Mouse (Mus musculus): ENCODE measurements around the gene Stac2.

Stac2 gene

DNA sequence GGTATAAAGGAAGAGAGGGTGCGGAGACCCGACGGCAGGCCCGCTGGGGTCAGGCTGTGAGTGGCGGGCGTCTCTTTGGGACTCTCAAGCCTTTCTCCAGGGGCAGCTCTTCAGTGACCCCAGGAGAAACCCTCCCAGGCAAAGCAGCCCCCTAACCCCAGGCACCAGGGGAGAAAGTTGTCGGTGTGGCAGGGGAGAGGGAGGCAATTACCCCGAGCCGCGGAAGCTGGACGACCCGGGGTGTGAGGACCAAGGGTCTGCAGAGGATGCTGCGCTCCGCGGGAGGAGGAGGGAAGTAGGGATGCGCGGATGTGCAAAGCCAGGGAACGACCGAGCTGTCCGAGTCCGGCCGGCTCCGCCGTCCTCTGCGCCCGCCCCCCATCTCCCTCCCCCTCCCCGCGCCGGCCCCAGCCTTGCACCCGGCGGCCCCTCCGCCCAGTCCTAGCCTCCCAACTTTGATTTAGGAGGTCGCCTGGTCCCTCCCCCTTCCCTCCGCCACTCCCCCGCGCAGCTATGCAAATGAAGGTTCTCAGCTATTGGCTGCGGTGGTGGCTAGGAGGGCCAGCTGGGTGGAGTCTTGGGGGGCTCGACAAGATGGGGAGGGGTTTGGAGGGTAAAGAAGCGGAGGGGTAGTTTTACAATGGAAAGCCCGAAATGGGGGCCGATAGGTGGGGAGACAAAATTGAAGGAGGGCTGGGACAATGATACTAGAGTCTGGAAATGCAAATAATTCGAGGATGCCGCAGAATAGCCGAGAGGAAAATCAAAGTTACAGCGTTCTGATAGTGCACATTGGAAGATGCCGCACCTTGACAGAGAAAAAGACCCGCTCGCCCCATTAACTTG, at the start of gene Stac2:
Gene Stac2, minus strand, starts transcription at position 474 of the 846 bp plus-strand sequence.
- peak; percentile 66 for DNase-seq

GRCm38 (mm10) chr11:98101332-98101731, 48.1 kb upstream of the Stac2 start:
- DNase-seq: no peak

DNA sequence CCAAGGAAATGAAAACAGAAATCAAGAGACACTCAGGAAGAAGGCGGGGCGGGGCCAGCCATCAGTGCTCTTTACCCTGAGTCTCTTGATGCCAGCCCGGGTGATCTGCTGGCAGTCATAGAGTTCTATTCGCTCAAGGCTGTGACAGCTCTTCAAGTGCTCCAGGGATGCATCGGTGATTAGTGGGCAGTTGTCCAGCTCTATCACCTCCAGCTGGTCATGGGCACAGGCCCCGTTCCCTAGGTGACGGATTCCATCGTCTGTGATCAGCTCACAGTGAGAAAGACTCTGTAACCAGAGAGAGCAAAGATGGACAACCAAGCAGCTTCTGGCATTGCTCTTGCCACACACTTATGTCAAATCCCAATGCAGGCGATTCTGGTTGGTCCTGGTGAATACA, 37.3 kb upstream of the Stac2 start:
- DNase-seq: no peak

DNA sequence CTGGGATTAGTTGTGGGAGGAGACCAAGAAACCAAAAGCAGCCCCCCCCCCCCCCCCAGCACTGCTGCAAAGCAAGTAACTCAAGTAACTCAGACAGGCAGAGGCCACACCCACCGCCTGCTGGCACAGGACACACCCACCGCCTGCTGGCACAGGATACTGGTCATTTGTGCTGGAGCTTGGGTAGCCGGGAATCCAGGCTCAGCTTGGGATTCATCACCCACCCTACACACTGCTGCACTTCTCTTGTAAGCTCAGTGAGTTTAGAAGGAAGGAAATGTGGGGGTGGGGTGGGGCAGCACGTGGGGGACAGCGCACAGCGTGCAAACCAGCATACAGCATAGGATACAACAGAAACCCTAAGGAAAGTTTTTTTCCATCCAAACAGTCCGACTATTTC, 35.0 kb upstream of the Stac2 start:
- DNase-seq: peak; percentile 34

GRCm38 (mm10) chr11:98086574-98086973, 33.3 kb upstream of the Stac2 start:
- no peak for DNase-seq

- no peak for DNase-seq
Measured at GRCm38 (mm10) chr11:98086141-98086540, 32.9 kb upstream of the Stac2 start.

- DNase-seq: no peak
Measured at GRCm38 (mm10) chr11:98082745-98083144, 29.5 kb upstream of the Stac2 start.

DNA sequence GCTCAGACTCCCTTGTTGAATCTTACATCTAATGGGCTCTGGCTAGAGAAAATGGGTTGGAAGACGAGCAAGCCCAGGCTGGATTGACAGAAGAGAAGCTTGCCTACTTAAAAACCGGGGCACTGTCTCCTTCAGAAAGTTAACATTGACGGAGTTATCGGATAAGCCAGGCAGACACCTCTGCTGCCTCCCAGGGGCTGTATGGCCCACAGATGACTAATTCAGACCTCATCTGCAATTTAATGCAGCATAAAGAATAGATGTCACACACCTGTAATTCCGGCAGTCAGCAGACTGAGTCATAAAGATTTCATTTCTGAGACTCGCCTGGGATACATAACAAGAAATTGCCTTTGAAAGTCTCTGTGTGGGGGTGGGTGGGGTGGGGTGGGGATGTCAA, 27.2 kb upstream of the Stac2 start:
- no peak for DNase-seq

GRCm38 (mm10) chr11:98077086-98077485, 23.8 kb upstream of the Stac2 start:
- no peak for DNase-seq

GRCm38 (mm10) chr11:98075195-98075808, 22.0 kb upstream of the Stac2 start:
- DNase-seq: peak; percentile 92

GRCm38 (mm10) chr11:98073442-98073841, 20.2 kb upstream of the Stac2 start:
- DNase-seq: no peak

- DNase-seq: no peak
Measured at GRCm38 (mm10) chr11:98067255-98067654, 14.0 kb upstream of the Stac2 start.

GRCm38 (mm10) chr11:98066201-98066600, 12.9 kb upstream of the Stac2 start:
- no peak for DNase-seq

DNA sequence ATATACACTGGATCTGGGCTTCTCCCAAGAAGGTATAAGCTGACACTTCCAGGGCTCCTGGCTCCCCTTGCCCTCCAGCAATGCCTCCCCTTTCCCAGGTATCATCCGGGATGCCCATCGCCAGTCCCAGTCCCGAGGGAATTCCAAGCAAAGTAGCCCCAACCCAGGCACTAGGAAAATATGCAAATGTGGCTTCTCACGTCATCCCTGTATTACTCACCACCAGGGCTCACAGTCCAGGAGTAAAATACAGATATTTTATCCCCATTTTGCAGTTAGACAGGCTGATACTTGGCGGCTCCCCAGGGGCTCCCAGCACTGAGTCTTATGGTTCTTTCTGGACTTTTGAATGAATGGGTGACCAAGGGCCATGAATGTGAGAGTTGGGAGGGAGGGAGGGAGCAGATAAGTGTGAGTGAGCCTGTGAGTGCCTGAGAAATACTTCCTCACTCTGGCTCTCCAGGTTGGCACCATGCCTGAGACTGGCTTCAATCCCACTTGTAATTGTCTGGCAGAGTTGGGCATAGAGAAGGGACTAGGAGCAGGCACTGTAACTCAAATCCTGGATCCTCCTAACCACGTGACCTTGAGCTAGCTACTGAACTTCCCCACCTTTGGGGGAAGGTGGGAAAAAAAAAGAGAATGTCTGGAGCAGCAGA, 8.8 kb upstream of the Stac2 start:
- DNase-seq: peak; percentile 68

GRCm38 (mm10) chr11:98061441-98061840, 8.2 kb upstream of the Stac2 start:
- DNase-seq: no peak

GRCm38 (mm10) chr11:98060104-98060692, 6.9 kb upstream of the Stac2 start:
- no peak for DNase-seq

- DNase-seq: no peak
Measured at GRCm38 (mm10) chr11:98059662-98060061, 6.4 kb upstream of the Stac2 start.

- no peak for DNase-seq
Measured at GRCm38 (mm10) chr11:98057998-98058397, 4.7 kb upstream of the Stac2 start.

GRCm38 (mm10) chr11:98057466-98057865, 4.2 kb upstream of the Stac2 start:
- DNase-seq: no peak

DNA sequence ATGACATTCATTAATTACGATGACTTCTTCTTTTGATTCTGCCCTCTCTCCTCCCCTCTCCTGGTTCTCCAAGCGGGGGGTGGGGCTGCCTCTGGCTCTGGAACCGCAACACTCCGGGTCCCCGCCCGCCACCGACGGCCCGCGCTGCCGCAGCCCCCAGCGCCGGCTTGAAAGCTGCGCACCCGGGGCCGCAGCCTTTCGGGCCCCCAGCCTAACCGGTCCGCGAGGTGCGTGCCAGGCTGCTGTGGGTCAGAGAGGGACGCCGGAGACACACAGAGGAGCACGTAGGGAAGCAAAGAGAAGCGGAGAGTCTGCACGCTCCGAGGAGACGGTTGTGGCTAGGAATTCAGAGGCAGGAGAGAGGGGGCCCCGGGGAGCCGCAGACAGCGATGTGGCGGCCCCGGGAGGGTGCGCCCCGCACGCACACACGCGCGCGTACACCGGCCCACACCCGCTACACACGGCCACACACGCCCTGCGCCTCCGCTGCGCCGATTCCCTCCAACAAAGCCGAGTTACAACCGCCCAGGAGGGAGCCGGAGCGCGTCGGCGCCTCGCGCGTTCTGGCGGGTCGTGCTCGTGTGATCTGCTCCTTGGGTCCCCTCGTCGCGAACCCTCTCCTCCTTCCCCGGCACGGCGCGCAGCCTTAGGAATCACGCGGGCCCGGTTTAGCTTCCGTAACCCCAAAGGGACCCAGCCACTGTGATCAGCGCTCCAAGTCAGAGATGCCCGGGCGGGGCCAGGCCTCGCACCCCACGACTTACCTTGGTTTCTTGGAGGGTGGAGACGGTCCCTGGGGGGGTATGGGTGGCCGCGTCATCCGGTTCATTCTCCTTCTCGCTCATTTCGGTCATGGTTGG, 903 bp downstream of the Stac2 start:
- no peak for DNase-seq

- no peak for DNase-seq
Measured at GRCm38 (mm10) chr11:98051611-98052128, 1.6 kb downstream of the Stac2 start.

- DNase-seq: no peak
Measured at GRCm38 (mm10) chr11:98050940-98051339, 2.3 kb downstream of the Stac2 start.

DNA sequence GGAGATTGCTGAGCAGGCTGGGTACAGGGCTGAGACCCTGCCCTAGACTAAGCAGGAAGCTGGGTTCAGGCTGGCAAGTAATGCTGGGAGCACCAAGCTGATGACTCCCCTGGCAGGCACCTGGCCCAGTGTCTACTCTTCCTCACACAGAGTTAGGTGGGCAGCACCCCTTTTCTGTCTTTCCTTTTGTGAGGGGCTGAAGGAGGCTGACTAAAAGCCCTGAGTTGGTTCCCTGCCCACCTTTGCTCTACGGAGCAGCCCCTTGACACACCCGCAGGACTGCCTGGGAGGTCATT, 2.8 kb downstream of the Stac2 start:
- no peak for DNase-seq

Measured in lung, postnatal 14 days (tissue).